Mouse (Mus musculus) limb, embryonic 14.5 days (tissue): ENCODE data around the gene Parvb. TPM values are rescaled to one million over a fixed set of nuclear protein-coding genes. Genes with fewer than 3 reads are reported as not detected.
A peak's percentile ranks its signal among the peaks of the same experiment; 100 is the strongest.

Experiments used
- ATAC-seq: fragments of 200-750 bp; cut with Nextera tagmentation; 2 replicates; pipeline ENCODE4 v1.8.0; 2017; ENCODE audit warnings: low read depth, moderate number of reproducible peaks, moderate TSS enrichment; ENCODE audit not compliant: low FRiP score
- DNase-seq: peaks from one replicate; pipeline ENCODE4 v3.0.0-alpha.2; 2015; ENCODE audit warnings: low spot score
- H3K27ac ChIP-seq: fragments of 300-500 bp; sonication (generic); replicated peaks from 2 replicates; pipeline ENCODE4 v1.5.1; 2014; ENCODE audit warnings: low read depth, mild to moderate bottlenecking, low read length, moderate library complexity, mixed read lengths
- H3K27me3 ChIP-seq: fragments of 300-500 bp; sonication (generic); 2 replicates; pipeline ENCODE4 v1.6.1; 2014; ENCODE audit warnings: low read length, mixed read lengths; ENCODE audit not compliant: control insufficient read depth, insufficient read depth
- H3K36me3 ChIP-seq: fragments of 300-500 bp; sonication (generic); 2 replicates; pipeline ENCODE4 v1.6.1; 2014; ENCODE audit warnings: mild to moderate bottlenecking, low read length, moderate library complexity, mixed read lengths; ENCODE audit not compliant: control insufficient read depth, insufficient read depth
- H3K4me1 ChIP-seq: fragments of 300-500 bp; sonication (generic); 2 replicates; pipeline ENCODE4 v1.6.1; 2014; ENCODE audit warnings: antibody characterized with exemption, low read length, mixed read lengths; ENCODE audit not compliant: control insufficient read depth, insufficient read depth
- H3K4me2 ChIP-seq: fragments of 300-500 bp; sonication (generic); replicated peaks from 2 replicates; pipeline ENCODE4 v1.6.1; 2014; ENCODE audit warnings: low read depth, mild to moderate bottlenecking, low read length, moderate library complexity; ENCODE audit not compliant: severe bottlenecking
- H3K4me3 ChIP-seq: fragments of 300-500 bp; sonication (generic); replicated peaks from 2 replicates; pipeline ENCODE4 v1.5.1; 2014; ENCODE audit warnings: low read length
- H3K9ac ChIP-seq: fragments of 300-500 bp; sonication (generic); 2 replicates; pipeline ENCODE4 v1.6.1; 2014; ENCODE audit warnings: mild to moderate bottlenecking, low read depth, low read length, moderate library complexity; ENCODE audit not compliant: severe bottlenecking
- H3K9me3 ChIP-seq: fragments of 300-500 bp; sonication (generic); 2 replicates; pipeline ENCODE4 v1.6.1; 2016; ENCODE audit warnings: low read length; ENCODE audit not compliant: control insufficient read depth
- POLR2A ChIP-seq: fragments of 200-500 bp; IDR thresholded peaks from 2 replicates; pipeline ENCODE4 v1.8.0; 2012; ENCODE audit warnings: inconsistent platforms, mild to moderate bottlenecking, moderate library complexity, borderline replicate concordance; ENCODE audit not compliant: insufficient read depth, insufficient read length; ENCODE audit errors: extremely low read depth
- WGBS: fragments of 180-500 bp; shearing (Covaris S2); extraction: QIAGEN DNeasy Blood & Tissue Kit; methylation state at CpG from one replicate; pipeline ENCODE4 v1.1.7; 2014; 5-methylcytosine and 5-hydroxymethylcytosine counted together
- polyA plus RNA-seq, 2 experiments: library from polyadenylated mRNA; depleted of rRNA in 1 of 2; stranded (reverse) in 1 of 2; unstranded in 1 of 2; fragments of >200 nt; fragmentation: Nextera tagmentation in 1 of 2; extraction: Ambion mirVana in 1 of 2; gene quantifications; 2 replicates each; pipeline versions ENCODE4 v1.2.1 to v1.2.3; 2012 to 2014

The Parvb gene
- polyA plus RNA-seq, 2 experiments, result 2.4 to 13.5 TPM

DNA sequence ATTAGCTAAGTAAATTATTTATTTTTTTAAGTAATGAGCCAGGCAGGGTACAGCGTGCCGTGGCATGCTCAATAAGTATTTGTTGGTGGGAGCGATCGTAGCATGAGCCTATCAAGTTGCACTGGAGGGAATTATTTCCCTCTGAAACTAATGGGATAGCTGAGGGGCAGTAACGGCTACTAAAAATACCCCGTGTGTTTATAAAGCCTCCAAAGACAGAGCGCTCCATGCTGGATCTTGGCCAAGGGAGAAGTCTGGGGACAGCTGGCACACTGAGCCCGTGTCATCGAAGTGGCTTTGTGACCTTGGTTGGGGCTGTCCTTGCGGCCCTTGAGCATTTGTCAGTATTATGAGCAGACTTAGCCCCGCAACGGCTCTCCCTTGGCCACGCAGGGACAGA lies 19.4 kb downstream of the Parvb start:
- Histone ChIP-seq H3K27me3 (no peaks in the 10 kb centered on the region), H3K4me1 (no peaks in the 10 kb centered on the region), H3K27ac (no peak overlapping the region), H3K4me2 (no peak overlapping the region), H3K36me3 (no peaks in the 10 kb centered on the region), H3K9ac (no peak overlapping the region), H3K4me3 (no peak overlapping the region), H3K9me3 (no peaks in the 10 kb centered on the region)
- DNase-seq, result peak; percentile 53
- WGBS, result 36% methylated on average over 13 of the region's 13 CpGs
- peak; percentile 42; the same call in 1 of the 2 replicates for ATAC-seq
- no peak for TF ChIP-seq POLR2A

DNA sequence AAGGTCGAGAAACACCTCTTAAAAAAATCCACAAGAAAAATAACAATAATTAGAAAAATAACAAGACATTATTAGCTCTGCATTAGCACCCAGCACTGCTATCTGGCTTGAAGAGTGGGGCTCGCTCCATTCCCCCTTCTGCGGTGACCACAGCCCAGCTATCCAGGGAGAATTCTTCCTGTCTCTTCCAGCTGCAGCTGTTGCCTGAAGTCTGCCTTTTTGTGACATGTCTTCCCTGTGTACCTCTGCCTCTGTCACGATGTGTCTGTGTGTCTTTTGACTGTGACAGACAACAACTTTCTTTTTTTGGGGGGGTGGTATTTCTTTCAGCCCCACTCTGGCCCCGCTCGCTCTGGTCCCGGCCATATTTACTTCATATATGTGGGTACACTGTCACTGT lies 20.8 kb downstream of the Parvb start:
- Histone ChIP-seq H3K9me3 (no peaks in the 10 kb centered on the region), H3K36me3 (no peaks in the 10 kb centered on the region), H3K27ac (no peak overlapping the region), H3K27me3 (no peaks in the 10 kb centered on the region), H3K4me1 (no peaks in the 10 kb centered on the region), H3K4me2 (no peak overlapping the region), H3K9ac (no peak overlapping the region), H3K4me3 (no peak overlapping the region)
- no peak for DNase-seq
- ATAC-seq, result no peak
- 89% methylated on average over 7 of the region's 7 CpGs for WGBS
- TF ChIP-seq POLR2A, result no peak

DNA sequence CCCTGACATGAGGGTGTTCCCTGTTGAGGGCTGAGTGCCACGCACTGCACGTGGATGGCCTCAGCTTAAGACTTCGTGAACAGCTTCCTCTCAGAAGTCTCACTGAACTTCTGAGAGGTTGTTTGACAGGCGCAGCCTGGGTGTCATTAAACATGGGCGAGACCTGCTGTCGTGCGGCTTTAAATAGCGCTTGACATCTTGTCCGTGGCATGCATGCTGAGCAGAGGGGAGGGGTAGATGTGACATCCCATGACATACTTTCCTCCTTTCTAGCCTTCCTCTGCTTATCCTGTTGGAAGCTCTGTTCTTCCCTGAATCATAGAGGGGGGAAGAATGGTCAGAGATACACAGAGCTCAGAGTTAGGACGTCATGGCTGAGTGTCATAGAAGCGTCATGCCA lies 21.9 kb downstream of the Parvb start:
- no peak for TF ChIP-seq POLR2A
- Histone ChIP-seq H3K4me3 (no peak overlapping the region), H3K27ac (no peak overlapping the region), H3K27me3 (no peaks in the 10 kb centered on the region), H3K9ac (no peak overlapping the region), H3K9me3 (no peaks in the 10 kb centered on the region), H3K4me2 (no peak overlapping the region), H3K36me3 (no peaks in the 10 kb centered on the region), H3K4me1 (no peaks in the 10 kb centered on the region)
- DNase-seq, result no peak
- WGBS, result 51% methylated on average over 11 of the region's 11 CpGs
- ATAC-seq, result no peak

DNA sequence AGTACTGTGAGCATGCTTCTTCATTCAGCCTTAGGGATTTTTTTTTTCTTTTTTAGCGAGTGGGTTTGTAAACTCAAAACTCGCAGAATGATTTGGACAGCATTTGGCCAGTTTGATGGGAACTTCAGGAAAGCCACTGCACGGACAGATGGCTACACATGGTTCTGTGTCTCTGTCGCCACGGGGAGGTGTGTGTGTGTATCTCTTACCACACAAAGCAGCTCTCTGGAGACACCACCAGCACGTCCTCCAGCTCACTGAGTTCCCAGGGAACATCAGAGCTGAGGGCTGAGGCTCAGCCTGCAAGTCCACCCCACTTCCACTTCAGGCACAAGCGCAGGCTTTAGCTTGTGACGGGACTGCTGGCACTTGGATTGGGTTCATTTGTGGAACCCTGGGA lies 22.5 kb downstream of the Parvb start:
- no peak overlapping the region for H3K4me2 ChIP-seq
- no peak for DNase-seq
- WGBS, result 74% methylated on average over 8 of the region's 8 CpGs
- no peak overlapping the region for H3K4me3 ChIP-seq
- H3K9ac ChIP-seq, result no peak overlapping the region
- H3K27ac ChIP-seq, result no peak overlapping the region
- no peaks in the 10 kb centered on the region for H3K4me1 ChIP-seq
- TF ChIP-seq POLR2A, result no peak
- H3K9me3 ChIP-seq, result no peaks in the 10 kb centered on the region
- ATAC-seq, result no peak
- no peaks in the 10 kb centered on the region for H3K36me3 ChIP-seq
- H3K27me3 ChIP-seq, result no peaks in the 10 kb centered on the region

DNA sequence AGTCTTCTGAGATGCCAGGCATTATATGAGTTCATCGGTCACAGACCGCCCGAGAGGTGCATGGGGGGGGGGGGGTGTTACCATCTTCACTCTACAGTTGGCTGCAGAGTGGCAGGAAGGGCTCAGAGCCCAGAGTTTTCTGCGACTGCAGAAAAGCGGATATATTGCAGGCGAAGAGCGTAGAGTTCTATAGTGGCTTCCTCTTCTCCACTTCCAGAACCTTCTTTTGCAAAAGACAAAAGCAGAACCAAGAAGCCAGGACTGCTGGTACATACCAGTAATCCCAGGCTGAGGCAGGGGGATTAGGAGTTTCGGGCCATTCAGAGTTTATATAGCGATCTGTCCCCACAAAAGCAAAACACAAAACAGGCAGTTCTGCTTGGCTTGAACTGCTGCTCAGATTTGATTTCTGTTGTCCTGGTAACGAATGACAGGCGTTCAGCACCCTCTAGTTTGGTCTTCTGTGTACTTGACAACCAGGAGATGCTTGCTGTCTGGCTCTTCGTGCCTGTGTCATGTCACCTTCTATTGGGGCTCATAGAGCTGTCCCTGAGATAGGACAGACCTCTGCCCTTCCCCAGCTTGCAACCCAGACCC lies 24.5 kb downstream of the Parvb start:
- H3K27me3 ChIP-seq, result no peaks in the 10 kb centered on the region
- TF ChIP-seq POLR2A, result no peak
- ATAC-seq, result no peak
- no peak for DNase-seq
- no peak overlapping the region for H3K4me3 ChIP-seq
- no peak overlapping the region for H3K9ac ChIP-seq
- no peak overlapping the region for H3K4me2 ChIP-seq
- H3K9me3 ChIP-seq, result no peaks in the 10 kb centered on the region
- 69% methylated on average over 12 of the region's 12 CpGs for WGBS
- no peak overlapping the region for H3K27ac ChIP-seq
- no peaks in the 10 kb centered on the region for H3K4me1 ChIP-seq
- no peaks in the 10 kb centered on the region for H3K36me3 ChIP-seq

DNA sequence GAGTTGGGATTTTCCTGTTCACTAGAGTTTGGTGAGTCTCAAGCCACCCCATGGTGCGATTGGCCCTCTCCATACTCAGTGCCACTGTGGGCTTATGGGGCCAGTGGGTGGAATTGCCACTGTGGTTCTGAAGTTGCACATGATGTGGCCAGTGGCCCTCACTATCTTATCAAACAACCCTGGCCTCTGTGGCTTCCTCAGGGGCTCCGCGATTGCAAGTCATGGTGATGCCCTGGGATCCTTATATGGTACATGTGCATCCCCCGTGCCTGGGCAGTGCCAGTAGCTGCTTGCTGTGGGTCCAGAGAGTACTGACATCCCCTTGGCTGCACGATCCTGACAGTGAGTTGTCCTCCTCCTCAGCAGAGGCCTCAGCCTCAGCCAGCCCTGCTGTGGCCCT lies 25.0 kb downstream of the Parvb start:
- TF ChIP-seq POLR2A, result no peak
- H3K4me1 ChIP-seq, result no peaks in the 10 kb centered on the region

More for the DNA sequence above, 25.0 kb downstream of the Parvb start:
- Histone ChIP-seq H3K9ac (no peak overlapping the region), H3K4me2 (no peak overlapping the region), H3K36me3 (no peaks in the 10 kb centered on the region), H3K9me3 (no peaks in the 10 kb centered on the region), H3K4me3 (no peak overlapping the region), H3K27me3 (no peaks in the 10 kb centered on the region), H3K27ac (no peak overlapping the region)
- 95% methylated on average over 5 of the region's 5 CpGs for WGBS
- DNase-seq, result no peak
- no peak for ATAC-seq
